Mouse (Mus musculus): ENCODE data around the gene Arnt2.

Gene Arnt2

DNA sequence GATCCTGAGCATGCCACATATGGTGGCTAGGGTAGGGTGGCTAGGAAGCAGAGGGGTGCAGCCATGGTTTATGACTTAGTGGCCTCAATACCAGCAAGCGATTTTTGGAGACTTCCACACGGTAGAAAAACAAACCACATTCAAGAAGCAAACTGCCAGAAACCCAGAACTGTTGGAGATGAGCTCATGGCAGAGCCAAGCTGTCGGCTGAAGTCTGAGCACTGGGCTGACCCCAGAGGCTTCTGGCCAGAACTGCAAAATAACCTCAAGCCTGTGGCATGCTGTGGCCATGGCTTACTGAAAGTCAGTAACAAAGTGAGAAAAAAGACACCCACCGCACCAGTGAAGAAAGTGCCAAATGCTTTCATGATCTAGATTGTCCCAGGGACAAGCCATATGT is 110.4 kb downstream of the Arnt2 start:
- no peak for DNase-seq (ENCODE audit: low read depth, low spot score)

DNA sequence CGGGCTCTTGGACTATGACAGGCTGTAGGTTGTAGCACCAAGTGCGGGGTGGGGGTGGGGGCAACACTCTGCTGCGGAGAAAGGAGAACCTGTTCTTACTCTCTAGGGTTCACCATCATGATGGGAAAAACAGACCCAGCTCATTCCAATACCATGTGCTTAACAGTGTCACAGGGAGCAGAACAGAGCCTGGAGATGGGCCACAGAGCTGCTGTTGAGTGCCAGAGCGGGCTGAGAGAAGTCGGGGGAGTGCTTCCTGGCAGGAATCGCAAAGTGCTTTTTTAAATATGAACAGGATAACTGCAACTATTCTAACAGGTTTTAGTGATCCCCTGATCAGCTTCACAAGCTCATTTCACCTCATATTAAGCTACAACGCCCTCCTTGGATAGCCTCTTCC is 116.9 kb downstream of the Arnt2 start:
- DNase-seq (ENCODE audit: low read depth, low spot score): no peak

DNA sequence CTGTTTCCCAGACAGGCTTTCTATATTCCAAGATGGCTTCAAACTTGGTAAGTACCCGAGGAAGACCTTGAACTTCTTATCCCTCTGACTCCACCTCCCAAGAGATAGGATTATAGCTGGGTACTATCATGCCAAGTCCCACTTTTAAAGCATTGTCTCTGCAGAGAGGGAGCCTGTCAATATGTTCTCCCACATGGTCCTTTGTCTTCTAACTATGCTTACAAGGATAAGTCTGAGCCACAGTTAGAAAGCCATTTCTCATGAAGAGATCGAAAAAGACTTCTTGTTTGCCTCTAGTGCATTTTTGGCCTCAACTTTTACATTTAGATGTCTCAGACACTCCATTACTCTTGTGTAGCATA is 122.8 kb downstream of the Arnt2 start:
- DNase-seq (ENCODE audit: low read depth, low spot score): no peak

DNA sequence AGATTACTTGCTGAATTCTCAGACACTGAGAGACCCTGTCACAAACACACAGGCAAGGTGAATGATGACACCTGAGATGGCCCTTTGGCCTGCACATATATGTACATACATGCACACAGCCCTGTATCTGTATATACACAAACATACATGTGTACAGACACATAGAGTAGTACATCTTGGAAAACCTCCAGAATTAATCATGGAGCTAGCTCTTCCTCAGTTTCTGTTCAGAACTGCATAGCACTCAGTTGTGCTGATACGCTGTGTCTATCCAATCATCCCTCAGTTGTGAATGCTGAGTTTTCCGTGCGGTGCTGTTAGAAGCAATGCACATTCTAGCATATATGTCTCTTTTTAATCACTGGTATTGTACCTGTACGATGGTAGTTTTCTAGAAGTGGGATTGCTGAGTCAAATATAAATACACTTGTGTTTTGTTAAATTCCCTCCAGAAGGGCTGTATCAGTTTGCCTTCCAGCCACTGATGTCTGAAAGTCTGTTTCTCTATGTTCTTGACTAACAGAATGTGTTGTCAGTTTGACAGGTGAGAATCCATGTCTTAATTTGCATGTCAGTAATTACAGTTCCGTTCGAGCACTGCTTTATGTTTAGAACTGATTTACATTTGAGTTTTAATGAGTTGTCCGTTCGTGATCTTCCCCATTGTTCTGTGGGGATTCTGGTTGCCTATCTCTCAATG is 123.3 kb downstream of the Arnt2 start:
- no peak for DNase-seq (ENCODE audit: low read depth, low spot score)

DNA sequence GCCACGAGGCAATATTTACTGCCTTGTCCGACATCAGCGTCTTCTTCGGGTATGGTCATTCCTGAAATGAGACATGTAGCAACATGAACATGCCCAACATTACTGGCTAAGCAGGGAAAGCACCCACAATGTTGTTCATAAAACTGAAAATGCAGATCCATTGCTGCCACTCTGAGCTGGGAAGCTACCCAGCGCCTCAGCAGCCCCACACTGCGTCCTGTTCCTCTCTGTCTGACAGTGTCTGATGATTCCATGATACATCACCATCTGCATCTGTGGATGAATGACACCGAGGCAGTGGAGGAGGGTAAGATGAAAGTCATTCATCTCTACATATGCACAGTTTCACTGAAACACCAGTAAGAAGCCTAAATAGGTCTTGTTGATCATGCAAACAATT is 124.2 kb downstream of the Arnt2 start:
- DNase-seq (ENCODE audit: low read depth, low spot score): no peak

DNA sequence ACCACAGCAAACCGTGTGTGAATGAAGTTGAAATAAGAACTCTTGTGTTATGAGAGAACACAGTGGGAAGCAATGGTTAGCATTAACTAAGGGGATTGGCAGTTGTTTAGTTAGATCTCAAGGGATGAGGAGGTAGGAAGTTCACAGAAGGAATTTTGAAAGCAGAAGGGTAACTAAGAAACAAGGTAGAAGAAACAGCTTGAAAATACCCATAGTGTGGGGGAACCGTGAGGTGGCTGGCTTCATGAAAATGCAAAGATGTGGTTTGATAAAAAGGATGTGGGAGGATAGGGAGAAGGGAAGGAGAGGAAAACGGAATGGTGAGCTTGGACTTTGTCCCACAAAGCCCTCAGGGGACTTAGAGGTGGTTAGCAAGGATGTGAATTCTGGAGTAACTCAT is 125.0 kb downstream of the Arnt2 start:
- no peak for DNase-seq (ENCODE audit: low read depth, low spot score)

DNA sequence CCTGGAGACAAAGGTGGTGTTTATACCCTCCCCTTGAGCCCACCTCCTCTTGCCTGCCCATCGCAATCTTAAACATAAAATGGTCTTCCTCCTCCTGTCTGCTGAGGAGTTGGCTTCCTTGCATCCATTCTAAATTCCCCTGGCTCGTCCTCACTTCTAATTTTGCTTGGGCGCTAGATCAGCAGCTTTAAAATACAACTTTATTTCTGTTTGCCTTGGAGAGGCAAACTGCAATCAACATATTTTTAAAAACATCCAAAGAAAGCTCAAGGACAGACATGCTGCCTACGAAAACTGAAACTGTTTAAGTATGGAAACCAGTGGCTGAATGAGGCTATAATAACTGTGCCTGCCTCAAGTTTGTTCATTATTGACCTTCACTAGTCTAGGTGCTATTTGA is 127.7 kb downstream of the Arnt2 start:
- no peak for DNase-seq (ENCODE audit: low read depth, low spot score)

DNA sequence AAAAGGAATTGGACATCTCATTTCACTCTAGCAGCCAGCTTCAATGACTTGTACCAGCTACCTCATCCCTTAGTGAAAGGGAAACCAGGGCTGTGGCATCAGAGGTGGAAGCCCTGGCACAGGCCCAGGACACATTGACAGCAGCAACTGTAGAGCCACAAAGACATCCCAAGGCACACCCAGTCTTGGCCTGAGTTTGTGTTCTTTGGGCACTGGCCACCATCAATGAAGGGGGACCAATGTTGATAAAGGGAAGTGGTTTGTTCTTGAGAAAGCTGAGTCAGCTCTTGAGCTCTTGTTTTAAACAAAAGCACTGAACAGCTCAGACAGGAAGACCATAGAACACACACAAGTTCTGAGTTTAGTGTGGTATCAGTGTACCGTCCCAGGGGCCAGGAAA is 130.7 kb downstream of the Arnt2 start:
- DNase-seq (ENCODE audit: low read depth, low spot score): no peak

DNA sequence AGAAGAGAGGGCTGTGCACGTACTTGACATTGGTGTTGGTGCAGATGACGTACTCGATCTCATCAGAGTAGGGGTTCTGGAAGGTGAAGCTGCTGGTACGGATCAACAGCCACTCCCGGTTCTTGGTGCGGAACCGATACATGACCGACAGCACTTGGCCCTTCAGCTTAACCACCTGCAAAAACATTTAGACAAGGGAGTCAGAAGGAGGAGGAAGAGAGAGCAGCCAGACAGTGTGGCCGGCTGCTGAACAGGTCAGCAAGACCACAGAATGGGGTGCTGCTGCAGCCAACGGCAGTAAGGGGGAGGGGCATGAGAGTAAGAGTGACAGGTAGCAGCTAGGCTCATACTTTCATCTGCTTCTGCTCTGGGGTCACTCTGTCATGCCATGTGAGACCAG is 134.7 kb downstream of the Arnt2 start:
- DNase-seq (ENCODE audit: low read depth, low spot score): no peak

DNA sequence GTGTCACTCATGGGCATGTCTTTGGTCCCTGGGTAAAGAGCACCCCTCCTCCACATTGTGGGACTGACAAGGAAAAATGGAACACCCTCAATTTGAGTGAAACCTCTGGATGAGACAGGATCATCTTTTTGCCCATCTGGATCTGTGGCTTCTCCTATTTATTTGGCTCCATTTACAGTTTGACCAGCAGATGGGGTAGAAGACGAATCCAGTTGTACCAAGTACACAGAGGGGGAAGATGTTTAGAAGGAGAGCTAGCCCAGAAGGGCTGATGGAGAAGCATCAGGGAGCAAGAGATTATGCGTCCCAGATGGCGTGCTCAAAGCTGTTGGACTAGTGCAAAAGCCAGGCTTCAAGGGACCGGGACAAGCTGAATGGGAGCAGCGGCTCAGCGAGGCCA is 136.0 kb downstream of the Arnt2 start:
- no peak for DNase-seq (ENCODE audit: low read depth, low spot score)

DNA sequence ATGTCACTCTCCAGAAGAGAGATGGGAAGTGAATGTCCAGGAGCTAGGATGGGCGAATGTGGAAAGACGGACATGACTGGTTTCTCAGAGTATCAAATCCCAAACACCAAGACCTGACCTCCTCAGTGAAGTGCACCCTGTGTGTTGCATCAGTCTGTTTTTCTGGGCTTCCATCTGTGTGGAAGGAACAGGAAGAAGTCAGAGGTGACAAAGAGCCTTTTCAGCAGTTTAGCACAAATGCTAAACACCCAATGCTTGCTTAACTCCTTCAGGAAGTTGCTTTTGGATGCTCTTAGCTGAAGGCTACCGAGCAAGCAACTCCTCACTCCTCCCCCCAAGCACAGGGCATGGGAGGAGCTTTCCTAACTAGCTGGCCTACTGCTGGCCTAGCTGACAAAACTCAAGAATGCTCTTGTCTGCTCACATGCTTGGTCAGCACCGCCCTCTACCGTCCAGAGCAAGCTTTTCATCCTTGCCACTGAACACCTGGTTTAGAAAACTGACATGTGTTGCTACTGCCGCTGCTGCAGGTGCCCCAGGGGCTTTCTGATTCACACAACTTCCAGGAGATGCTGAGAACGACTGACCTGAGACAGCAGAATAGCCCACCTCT is 137.7 kb downstream of the Arnt2 start:
- DNase-seq (ENCODE audit: low read depth, low spot score): peak; percentile 88

DNA sequence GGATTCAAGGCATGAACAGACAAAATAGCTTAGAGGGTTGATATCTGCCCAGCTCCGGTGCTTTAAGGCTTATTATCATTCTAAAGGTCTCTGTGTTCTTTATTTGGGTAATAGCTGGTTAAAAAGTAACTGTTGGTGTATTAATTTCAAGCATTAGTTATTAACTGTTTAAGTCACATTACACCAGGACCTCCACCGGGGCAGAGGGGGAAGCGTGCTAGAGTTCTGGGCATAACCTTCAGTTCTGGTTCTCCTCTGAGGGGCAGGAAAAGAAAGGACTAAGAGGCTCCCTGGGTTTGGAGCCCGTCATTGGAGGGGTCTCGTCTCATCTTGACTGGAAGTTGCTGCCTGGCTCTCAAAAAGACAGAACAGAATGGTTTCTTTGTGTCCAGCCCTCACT is 138.5 kb downstream of the Arnt2 start:
- DNase-seq (ENCODE audit: low read depth, low spot score): no peak

DNA sequence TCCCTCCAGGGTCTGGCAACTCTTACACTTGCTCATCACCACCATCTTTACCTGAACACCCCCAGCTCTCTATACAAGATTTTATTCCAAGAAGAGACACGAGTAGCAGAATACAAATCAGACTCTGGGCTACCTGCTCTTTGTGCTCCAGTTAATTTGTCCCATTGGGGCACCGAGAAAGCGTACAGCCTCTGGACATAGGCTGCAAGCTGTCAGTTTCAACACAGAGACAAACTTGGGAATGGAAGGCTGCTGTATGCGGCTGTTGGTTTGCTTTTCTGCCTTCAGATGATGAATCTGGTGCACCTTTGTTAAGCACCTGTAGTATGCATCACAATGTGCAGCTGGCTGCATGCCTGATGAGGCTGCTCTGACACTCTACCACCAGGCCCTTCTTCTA is 146.5 kb downstream of the Arnt2 start:
- DNase-seq (ENCODE audit: low read depth, low spot score): no peak

DNA sequence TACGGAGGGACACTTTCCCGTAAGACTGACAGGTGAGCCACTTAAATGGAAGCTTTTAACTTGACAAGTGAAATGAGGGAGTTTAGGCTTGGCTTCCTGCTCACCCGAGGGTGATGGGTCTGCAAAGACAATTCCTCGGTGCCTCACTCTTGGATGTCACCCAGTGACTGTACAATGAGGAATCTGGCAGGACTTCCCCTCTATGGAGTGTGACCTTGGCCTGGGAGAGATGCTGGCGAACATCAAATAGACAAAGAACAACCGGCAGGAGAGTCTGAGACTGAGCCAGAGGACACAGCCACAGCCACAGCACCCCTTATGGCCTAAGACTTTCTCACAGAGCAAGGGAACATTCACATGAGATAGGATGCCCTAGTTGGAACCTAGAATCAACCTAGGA is 148.6 kb downstream of the Arnt2 start:
- DNase-seq (ENCODE audit: low read depth, low spot score): no peak

DNA sequence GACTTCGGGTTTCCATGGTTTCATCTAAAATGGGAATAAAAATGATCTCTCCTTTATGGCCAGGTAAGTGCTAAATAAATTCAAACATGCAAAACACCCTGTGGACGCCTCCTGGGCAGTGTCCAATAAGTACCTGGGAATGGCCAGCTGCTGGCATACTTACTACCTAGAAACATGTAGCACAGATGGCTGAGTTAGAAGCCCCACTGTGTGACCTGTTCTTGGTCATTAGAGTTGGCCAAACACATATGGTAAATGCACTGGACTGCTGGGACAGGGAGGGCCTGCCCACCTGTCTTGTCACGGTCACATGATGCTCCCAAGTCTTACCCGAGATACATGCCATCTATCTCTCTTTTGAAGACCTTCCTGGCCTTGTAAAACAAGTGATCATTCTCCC is 149.6 kb downstream of the Arnt2 start:
- DNase-seq (ENCODE audit: low read depth, low spot score): no peak

DNA sequence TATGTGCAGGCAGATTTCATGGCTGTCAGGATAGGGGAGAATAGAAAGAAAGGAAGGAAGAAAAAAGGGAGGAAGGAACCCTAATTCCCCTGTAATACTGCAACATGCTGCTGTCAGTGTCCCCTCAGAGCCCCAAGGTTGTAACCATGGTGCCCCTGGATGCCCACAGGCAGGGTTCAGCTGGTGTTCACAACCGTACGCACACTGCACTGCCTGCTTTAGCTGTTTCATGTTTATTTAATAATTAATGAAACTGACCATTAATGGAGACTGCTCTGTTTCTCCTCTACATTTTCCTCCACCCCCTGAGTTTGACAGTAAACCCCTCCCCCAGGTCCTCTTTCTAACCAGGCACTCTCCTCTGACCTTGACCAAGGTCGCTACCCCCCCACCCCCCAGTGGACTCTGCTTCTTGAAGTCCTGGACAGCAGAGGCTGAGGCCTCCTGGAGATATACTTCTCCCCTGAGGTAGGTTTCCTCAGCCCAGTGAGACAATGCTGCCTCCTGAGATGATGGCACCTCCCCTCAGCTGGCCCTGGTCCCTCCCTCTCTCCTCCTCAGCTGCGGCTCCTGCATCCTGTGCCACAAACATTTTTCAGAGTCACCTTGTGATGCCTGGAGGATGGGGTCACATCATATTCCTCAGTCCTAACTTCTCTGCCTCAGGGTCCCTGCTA is 150.5 kb downstream of the Arnt2 start:
- no peak for DNase-seq (ENCODE audit: low read depth, low spot score)

DNA sequence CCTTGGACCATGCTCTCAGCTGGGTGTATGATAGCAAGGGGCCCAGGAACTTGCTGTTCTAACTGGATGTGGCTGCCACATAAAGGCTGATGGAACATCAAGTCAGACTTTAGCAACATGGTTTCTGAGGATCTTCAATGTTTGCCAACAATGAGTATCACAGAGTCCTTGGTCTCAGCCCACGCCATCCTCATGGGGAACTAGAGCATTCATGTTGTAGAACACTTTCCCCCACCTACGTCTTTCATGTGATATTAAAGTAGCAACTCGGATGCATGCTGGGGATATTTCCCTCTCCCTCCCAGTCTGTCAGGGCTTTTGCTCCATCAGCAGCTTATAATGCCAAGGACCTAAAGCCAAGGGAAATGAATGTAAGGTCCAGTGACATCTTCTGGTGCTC is 153.3 kb downstream of the Arnt2 start:
- DNase-seq (ENCODE audit: low read depth, low spot score): no peak

DNA sequence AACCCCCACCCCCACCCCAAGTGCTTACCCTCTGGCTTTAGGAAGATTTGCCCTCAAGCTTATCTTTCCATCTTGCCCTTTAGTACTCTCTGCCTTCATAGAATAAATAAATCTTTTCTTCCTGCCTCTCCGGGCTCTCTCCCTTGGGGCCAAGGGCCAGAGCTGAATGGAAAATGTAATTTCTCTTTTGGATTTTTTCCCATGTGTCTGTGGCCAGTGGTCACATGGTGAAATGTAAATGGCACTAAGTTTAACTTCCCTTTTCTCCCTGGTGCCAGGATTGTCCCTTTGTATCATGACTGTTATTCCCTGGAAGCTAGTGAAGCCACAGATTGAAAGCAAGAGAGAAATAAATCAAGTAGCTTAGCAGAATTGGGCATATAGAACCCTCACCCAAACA is 153.7 kb downstream of the Arnt2 start:
- DNase-seq (ENCODE audit: low read depth, low spot score): no peak

DNA sequence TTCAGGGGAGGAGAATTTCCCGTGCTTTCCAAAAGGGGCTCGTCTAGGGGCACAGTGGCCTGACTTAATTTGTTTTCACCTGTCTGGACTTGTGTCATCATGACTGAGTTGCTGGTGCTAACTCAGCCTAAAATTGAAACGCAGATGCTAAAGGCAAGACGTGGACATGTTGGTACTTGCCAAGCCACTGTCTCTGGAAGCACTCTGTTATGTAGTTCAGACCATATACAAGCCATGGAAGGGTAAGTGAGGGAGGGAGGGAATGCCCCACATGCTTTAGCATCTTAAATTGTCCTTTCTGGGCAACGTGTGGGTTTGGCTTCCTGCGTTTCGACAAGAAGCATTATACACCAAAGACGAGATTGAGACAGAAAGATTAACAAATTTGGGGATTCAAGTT is 155.1 kb downstream of the Arnt2 start:
- DNase-seq (ENCODE audit: low read depth, low spot score): no peak

DNA sequence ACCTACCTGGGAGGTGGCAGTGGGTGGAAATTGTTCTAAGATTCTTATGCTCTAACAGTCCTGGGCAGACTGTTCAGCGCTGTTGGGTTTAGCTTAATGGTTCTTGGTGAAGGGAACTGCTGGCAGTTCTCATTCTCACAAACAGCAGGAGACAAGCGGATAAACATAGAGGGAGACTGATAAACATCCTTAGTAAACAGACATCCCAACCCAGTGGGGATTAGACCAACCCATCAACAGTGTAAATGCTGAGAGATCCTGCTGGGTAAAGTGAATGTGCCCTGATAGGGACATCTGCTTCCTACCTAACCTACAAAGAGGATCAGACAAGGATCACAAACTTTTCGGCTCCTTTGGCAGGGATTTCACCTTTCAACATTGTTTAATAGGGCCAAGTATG is 155.7 kb downstream of the Arnt2 start:
- DNase-seq (ENCODE audit: low read depth, low spot score): peak; percentile 24

DNA sequence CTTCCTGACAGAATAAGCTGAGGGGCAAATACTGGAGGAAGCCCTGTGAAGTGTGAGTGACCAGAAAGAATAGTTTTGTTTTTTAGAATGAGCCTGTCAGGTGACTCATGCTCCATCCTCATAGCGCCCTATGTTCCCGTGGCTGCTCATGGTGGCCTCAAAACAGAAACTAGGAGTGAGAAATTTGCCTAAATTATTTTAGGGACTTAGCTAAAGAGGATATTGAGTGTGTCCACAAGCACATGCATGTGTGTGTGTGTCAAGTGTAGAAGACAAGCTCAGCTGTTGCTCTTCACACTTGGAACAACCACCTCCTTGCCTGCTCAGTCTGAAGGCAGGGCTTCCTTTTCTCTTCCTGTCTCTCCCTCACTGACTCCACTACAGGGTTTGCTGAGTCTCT is 158.3 kb downstream of the Arnt2 start:
- no peak for DNase-seq (ENCODE audit: low read depth, low spot score)

DNA sequence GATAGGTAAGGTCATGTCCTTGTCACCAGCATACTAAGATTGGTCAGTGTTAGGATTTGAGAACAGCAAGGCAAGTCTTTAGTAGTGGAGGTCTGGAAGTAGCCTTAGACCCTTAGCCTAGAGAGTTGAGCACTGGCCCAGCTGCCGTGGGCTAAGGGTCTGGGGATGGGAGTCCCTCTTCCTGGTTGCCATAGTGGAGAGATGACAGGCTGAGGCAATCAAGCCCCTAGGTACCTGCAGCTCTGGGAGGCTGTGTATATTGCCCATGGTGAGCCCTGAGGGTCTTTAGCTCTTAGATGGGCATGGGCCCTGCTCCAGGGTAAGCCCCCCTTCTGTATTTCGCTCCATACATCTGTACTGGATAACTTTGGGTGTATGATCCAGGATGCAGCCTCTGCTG is 159.2 kb downstream of the Arnt2 start:
- DNase-seq (ENCODE audit: low read depth, low spot score): no peak

DNA sequence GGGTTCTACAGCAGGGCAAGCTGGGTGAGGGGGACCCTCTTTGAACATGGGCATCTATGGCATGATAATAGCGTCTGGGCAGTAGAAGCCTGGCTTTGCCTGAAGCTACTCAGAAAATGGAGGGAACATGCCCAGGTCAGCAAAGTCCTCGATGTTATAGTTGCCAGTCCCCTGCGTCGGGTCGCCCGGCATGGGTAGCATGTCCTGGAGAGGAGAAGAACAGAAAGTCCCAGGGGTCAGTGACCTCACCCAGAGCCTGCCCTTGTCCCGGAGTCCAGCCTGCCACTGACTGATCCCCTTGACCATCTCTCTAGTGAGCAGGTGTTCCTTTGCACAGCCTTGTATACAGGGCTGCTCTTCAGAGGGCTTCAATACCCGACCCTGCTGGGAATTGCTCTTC is 160.0 kb downstream of the Arnt2 start:
- DNase-seq (ENCODE audit: low read depth, low spot score): no peak

All from R1 (cell line).